Mouse (Mus musculus): ENCODE data around the gene 2010300C02Rik.
"Not testable (repeated sequence)": the region's sequence is repeated elsewhere in the genome, so short reads cannot be mapped to it uniquely, and the experiment has no call there.

The 2010300C02Rik gene

GRCm38 (mm10) chr1:37628749-37629148 is 91.1 kb downstream of the 2010300C02Rik start:
- no peak for DNase-seq (ENCODE audit: low spot score in 2 of 2)

GRCm38 (mm10) chr1:37624185-37624584 is 95.7 kb downstream of the 2010300C02Rik start:
- peak; percentile 37 to 49 for DNase-seq (ENCODE audit: low spot score in 2 of 2)

- no peak for DNase-seq (ENCODE audit: low spot score in 2 of 2)
Observed at GRCm38 (mm10) chr1:37622049-37622448, 97.8 kb downstream of the 2010300C02Rik start.

- DNase-seq (ENCODE audit: low spot score in 2 of 2): no peak
Observed at GRCm38 (mm10) chr1:37619542-37619941, 100.3 kb downstream of the 2010300C02Rik start.

GRCm38 (mm10) chr1:37617047-37617446 is 102.8 kb downstream of the 2010300C02Rik start:
- peak; percentile 39 to 47 for DNase-seq (ENCODE audit: low spot score in 2 of 2)

- DNase-seq (ENCODE audit: low spot score in 2 of 2): peak; percentile 51 to 70
Observed at GRCm38 (mm10) chr1:37616569-37616968, 103.3 kb downstream of the 2010300C02Rik start.

GRCm38 (mm10) chr1:37615290-37616040 is 104.4 kb downstream of the 2010300C02Rik start:
- DNase-seq (ENCODE audit: low spot score in 2 of 2): peak; percentile 30 to 40

- DNase-seq (ENCODE audit: low spot score in 2 of 2): peak; percentile 54 to 62
Observed at GRCm38 (mm10) chr1:37614836-37615235, 105.0 kb downstream of the 2010300C02Rik start.

GRCm38 (mm10) chr1:37614130-37614529 is 105.8 kb downstream of the 2010300C02Rik start:
- DNase-seq (ENCODE audit: low spot score in 2 of 2): peak; percentile 57 to 60

- no peak for DNase-seq (ENCODE audit: low spot score in 2 of 2)
Observed at GRCm38 (mm10) chr1:37611032-37611431, 108.9 kb downstream of the 2010300C02Rik start.

- no peak for DNase-seq (ENCODE audit: low spot score in 2 of 2)
Observed at GRCm38 (mm10) chr1:37610242-37610641, 109.6 kb downstream of the 2010300C02Rik start.

- not testable (repeated sequence) for DNase-seq (ENCODE audit: low spot score in 2 of 2)
Observed at GRCm38 (mm10) chr1:37605694-37606093, 114.2 kb downstream of the 2010300C02Rik start.

- DNase-seq (ENCODE audit: low spot score in 2 of 2): no peak
Observed at GRCm38 (mm10) chr1:37603206-37603605, 116.7 kb downstream of the 2010300C02Rik start.

- DNase-seq (ENCODE audit: low spot score in 2 of 2): no peak
Observed at GRCm38 (mm10) chr1:37602268-37602667, 117.6 kb downstream of the 2010300C02Rik start.

- no peak for DNase-seq (ENCODE audit: low spot score in 2 of 2)
Observed at GRCm38 (mm10) chr1:37601461-37601860, 118.4 kb downstream of the 2010300C02Rik start.

GRCm38 (mm10) chr1:37600640-37601175 is 119.2 kb downstream of the 2010300C02Rik start:
- DNase-seq (ENCODE audit: low spot score in 2 of 2): no peak

GRCm38 (mm10) chr1:37598986-37599385 is 120.9 kb downstream of the 2010300C02Rik start:
- no peak for DNase-seq (ENCODE audit: low spot score in 2 of 2)

- not testable (repeated sequence) for DNase-seq (ENCODE audit: low spot score in 2 of 2)
Observed at GRCm38 (mm10) chr1:37594812-37595211, 125.1 kb downstream of the 2010300C02Rik start.

GRCm38 (mm10) chr1:37585809-37586480 is 133.9 kb downstream of the 2010300C02Rik start:
- peak; percentile 48 to 52 for DNase-seq (ENCODE audit: low spot score in 2 of 2)

- no peak for DNase-seq (ENCODE audit: low spot score in 2 of 2)
Observed at GRCm38 (mm10) chr1:37583795-37584464, 136.0 kb downstream of the 2010300C02Rik start.

- no peak for DNase-seq (ENCODE audit: low spot score in 2 of 2)
Observed at GRCm38 (mm10) chr1:37583167-37583566, 136.7 kb downstream of the 2010300C02Rik start.

GRCm38 (mm10) chr1:37579686-37580085 is 140.2 kb downstream of the 2010300C02Rik start:
- no peak for DNase-seq (ENCODE audit: low spot score in 2 of 2)

Measured in thymus, postnatal 10 days (tissue).